ENCODE assay signal across 16 mouse cellular contexts in genomic region chr13:3867158-3867557, GRCm38 (mm10). TPM values are rescaled to one million over a fixed set of nuclear protein-coding genes. Genes with fewer than 3 reads are reported as not detected.
DNase-seq lines count a peak whose midpoint lies in the region; ATAC-seq lines count a peak whose summit lies in the region.
"Had no signal": no experiment of that assay in that cellular context is flagged by ENCODE, and none has a peak within 500 bp of the region (broad histone marks: within the 10 kb centered on the region; RNA-seq: fewer than 3 reads in every experiment).

No protein-coding gene starts in this region.

- no peaks in the 10 kb centered on the region for H3K27me3 ChIP-seq in lung, embryonic 15.5 days
- H3K27me3 ChIP-seq in liver, embryonic 12.5 days (replicated peaks): no peaks in the 10 kb centered on the region
- H3K27me3 ChIP-seq: CH12.LX; limb, embryonic 15.5 days had no signal

- H3K9me3 ChIP-seq in lung, embryonic 15.5 days: no peaks in the 10 kb centered on the region
- H3K9me3 ChIP-seq in liver, embryonic 12.5 days (replicated peaks): no peaks in the 10 kb centered on the region
- H3K9me3 ChIP-seq: limb, embryonic 15.5 days had no signal

- no peak overlapping the region for H3K4me3 ChIP-seq in lung, embryonic 15.5 days
- peak overlapping the region; percentile 29 for H3K4me3 ChIP-seq in liver, embryonic 12.5 days
- H3K4me3 ChIP-seq: heart, adult 2 months; limb, embryonic 15.5 days had no signal

- 85% methylated on average over 6 of the region's 6 CpGs for WGBS in lung, embryonic 15.5 days
- WGBS in liver, embryonic 12.5 days (ENCODE audit: insufficient replicate concordance): 26% methylated on average over 6 of the region's 6 CpGs

- ATAC-seq in lung, embryonic 15.5 days (ENCODE audit: borderline replicate concordance, extremely low read depth, low FRiP score, low TSS enrichment): peak; percentile 33; the same call in 1 of the 2 replicates
- peak; percentile 57 for ATAC-seq in common myeloid progenitor, adult 5-6 weeks (replicated peaks; ENCODE audit: low read depth, poor library complexity, severe bottlenecking)
- peak; percentile 92 for ATAC-seq in liver, embryonic 12.5 days
- no peak for ATAC-seq in CD4-positive, CD25-positive, alpha-beta regulatory T cell, adult 4 months

- no peak overlapping the region for H3K27ac ChIP-seq in lung, embryonic 15.5 days
- peak overlapping the region; percentile 98 for H3K27ac ChIP-seq in liver, embryonic 12.5 days
- H3K27ac ChIP-seq: heart, adult 2 months; limb, embryonic 15.5 days had no signal

- H3K36me3 ChIP-seq in lung, embryonic 15.5 days: no peaks in the 10 kb centered on the region
- no peaks in the 10 kb centered on the region for H3K36me3 ChIP-seq in liver, embryonic 12.5 days
- H3K36me3 ChIP-seq: limb, embryonic 15.5 days had no signal

- no peak for DNase-seq in lung, postnatal 10 days
- peak; percentile 73 to 76 for DNase-seq in spleen, postnatal 4 days (ENCODE audit: low spot score in 2 of 2)
- DNase-seq in right cerebral cortex, adult 2 months (ENCODE audit: low spot score in 2 of 2): no peak
- DNase-seq: adrenal gland, postnatal 10 days; cerebellum, adult 11 months; heart, adult 2 months; kidney, adult 11 months; thymus, postnatal 14 days had no signal

- H3K9ac ChIP-seq in lung, embryonic 15.5 days: no peak overlapping the region
- H3K9ac ChIP-seq in liver, embryonic 12.5 days: peak overlapping the region; percentile 51
- H3K9ac ChIP-seq: limb, embryonic 15.5 days had no signal

- H3K4me1 ChIP-seq in lung, embryonic 15.5 days: 0 out of 2 replicates have a peak, but pooled peaks cover 3% of the 10 kb centered on the region
- H3K4me1 ChIP-seq in liver, embryonic 12.5 days: peaks cover 95% of the 10 kb centered on the region
- H3K4me1 ChIP-seq: limb, embryonic 15.5 days had no signal

- H3K4me2 ChIP-seq in lung, embryonic 15.5 days: no peak overlapping the region
- peak overlapping the region; percentile 68 for H3K4me2 ChIP-seq in liver, embryonic 12.5 days
- H3K4me2 ChIP-seq: limb, embryonic 15.5 days had no signal

RNA-seq across cellular contexts. Expression of gene Calm5, which starts 13.2 kb away (rescaled TPM):
- polyA plus RNA-seq in lung, embryonic 15.5 days (2015; fragmentation: Nextera tagmentation; extraction: Ambion mirVana): not detected in 2 replicates
- total RNA-seq in common myeloid progenitor, adult 5-6 weeks (2017): not detected in 2 replicates
- polyA plus RNA-seq in liver, embryonic 12.5 days (2016; fragmentation: Nextera tagmentation; extraction: Ambion mirVana): not detected in 2 replicates
- not detected for polyA plus RNA-seq in CD4-positive, CD25-positive, alpha-beta regulatory T cell, adult 4 months (2017; shearing (Covaris generic))
- total RNA-seq: adrenal gland, postnatal 10 days; CH12.LX; heart, adult 2 months; layer of hippocampus, adult 18-20 months had no signal
- polyA plus RNA-seq: heart, adult 2 months; hindbrain, embryonic 11.5 days had no signal

RNA-seq across cellular contexts. Expression of gene Calm4, which starts 29.6 kb away (rescaled TPM):
- not detected in 2 replicates for polyA plus RNA-seq in lung, embryonic 15.5 days (2015; fragmentation: Nextera tagmentation; extraction: Ambion mirVana)
- total RNA-seq in common myeloid progenitor, adult 5-6 weeks (2017): 0.23 TPM in 1 of 2 replicates, not detected in the other
- polyA plus RNA-seq in liver, embryonic 12.5 days (2016; fragmentation: Nextera tagmentation; extraction: Ambion mirVana): not detected in 2 replicates
- not detected for polyA plus RNA-seq in CD4-positive, CD25-positive, alpha-beta regulatory T cell, adult 4 months (2017; shearing (Covaris generic))
- total RNA-seq: adrenal gland, postnatal 10 days; CH12.LX; heart, adult 2 months; layer of hippocampus, adult 18-20 months had no signal
- polyA plus RNA-seq: heart, adult 2 months; hindbrain, embryonic 11.5 days had no signal

RNA-seq across cellular contexts. Expression of gene Net1, which starts 50.9 kb away (rescaled TPM):
- 89.7 and 90.6 TPM in 2 replicates for polyA plus RNA-seq in lung, embryonic 15.5 days (2015; fragmentation: Nextera tagmentation; extraction: Ambion mirVana)
- total RNA-seq in common myeloid progenitor, adult 5-6 weeks (2017): 146 and 155 TPM in 2 replicates
- 67.4 and 73.0 TPM in 2 replicates for polyA plus RNA-seq in liver, embryonic 12.5 days (2016; fragmentation: Nextera tagmentation; extraction: Ambion mirVana)
- 10 to 100 TPM; 26.6 to 31.7 TPM for polyA plus RNA-seq in CD4-positive, CD25-positive, alpha-beta regulatory T cell, adult 4 months (2017; shearing (Covaris generic))

RNA-seq across cellular contexts. Expression of gene Tubal3, which starts 50.9 kb away (rescaled TPM):
- polyA plus RNA-seq in lung, embryonic 15.5 days (2015; fragmentation: Nextera tagmentation; extraction: Ambion mirVana): not detected in 2 replicates
- total RNA-seq in common myeloid progenitor, adult 5-6 weeks (2017): not detected in 2 replicates
- polyA plus RNA-seq in liver, embryonic 12.5 days (2016; fragmentation: Nextera tagmentation; extraction: Ambion mirVana): not detected in 2 replicates
- polyA plus RNA-seq in CD4-positive, CD25-positive, alpha-beta regulatory T cell, adult 4 months (2017; shearing (Covaris generic)): under 1 TPM; 0.43 to 0.44 TPM
- total RNA-seq: adrenal gland, postnatal 10 days; heart, adult 2 months; layer of hippocampus, adult 18-20 months had no signal
- polyA plus RNA-seq: heart, adult 2 months; hindbrain, embryonic 11.5 days; limb, embryonic 15.5 days had no signal

Comparison
In these comparisons a context has a peak if more than half of its experiments do, and no peak if none do; other contexts are left out.
1. DNase-seq: peak in spleen, postnatal 4 days (2 of 2); none in lung, postnatal 10 days (single experiment) and right cerebral cortex, adult 2 months (0 of 2).